Mouse (Mus musculus): ENCODE data around the gene Tab2. TPM values are rescaled to one million over a fixed set of nuclear protein-coding genes. Genes with fewer than 3 reads are reported as not detected.

The Tab2 gene
- polyA plus RNA-seq, 1 experiment from 2014 or later = 22.1 TPM

DNA sequence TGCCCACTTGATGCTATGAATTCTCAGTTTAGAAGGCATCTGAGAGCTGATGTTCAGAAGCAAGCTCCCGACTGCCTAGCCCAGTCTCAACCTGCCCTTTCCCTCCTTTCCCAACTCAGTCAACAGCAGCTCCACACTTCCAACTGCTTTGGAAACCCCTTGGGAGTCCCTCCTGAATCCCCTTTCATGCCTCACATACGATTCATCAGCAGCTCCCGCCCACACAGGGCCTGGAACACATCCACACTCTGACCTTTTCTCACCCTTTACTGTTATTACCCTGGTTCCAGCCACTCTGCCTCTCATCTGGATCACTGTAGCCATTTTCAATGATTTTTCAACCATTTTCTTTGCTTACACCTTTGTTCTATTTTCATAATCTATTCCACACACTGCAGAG is 13.0 kb downstream of the Tab2 start:
- Histone ChIP-seq H3K9me3 (no peaks in the 10 kb centered on the region), H3K4me2 (no peak overlapping the region), H3K36me3 (no peaks in the 10 kb centered on the region), H3K27ac (no peak overlapping the region), H3K4me3 (no peak overlapping the region), H3K4me1 (peaks cover 4% of the 10 kb centered on the region), H3K9ac (no peak overlapping the region), H3K27me3 (no peaks in the 10 kb centered on the region)
- ATAC-seq (ENCODE audit: insufficient number of reproducible peaks, low FRiP score, low TSS enrichment, low read depth) = no peak
- WGBS = 30% methylated on average over 3 of the region's 3 CpGs

DNA sequence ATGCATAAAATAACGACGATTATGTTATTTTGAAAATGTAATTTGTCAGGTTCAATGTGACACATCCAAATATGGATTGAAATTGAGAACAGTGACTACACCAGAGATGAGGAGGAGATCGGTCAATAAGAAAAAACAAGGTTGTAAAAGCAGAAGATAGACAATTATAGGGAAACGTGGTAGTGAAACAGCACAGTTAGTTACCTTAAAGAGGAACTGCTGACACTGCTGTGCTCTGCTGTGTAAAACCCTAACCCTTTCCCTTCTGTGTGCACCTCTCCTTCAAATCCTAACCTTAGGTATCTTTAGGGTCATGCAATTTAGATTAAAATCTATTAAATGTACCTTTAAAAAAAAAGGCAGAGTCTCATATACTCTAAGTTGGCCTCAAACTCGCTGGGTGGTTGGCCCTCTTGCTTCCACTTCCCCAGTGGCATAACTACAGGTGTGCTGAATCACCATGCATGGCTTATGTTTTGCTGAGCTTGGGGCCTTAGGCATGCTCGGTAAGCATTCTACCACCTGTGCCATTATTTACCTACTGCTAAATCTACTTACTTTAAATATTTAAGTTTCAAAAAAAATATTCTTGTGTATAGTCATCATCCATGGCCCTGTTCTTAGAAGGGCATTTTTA is 19.4 kb downstream of the Tab2 start:
- H3K36me3 ChIP-seq = no peaks in the 10 kb centered on the region
- no peaks in the 10 kb centered on the region for H3K4me1 ChIP-seq
- no peak for ATAC-seq (ENCODE audit: insufficient number of reproducible peaks, low FRiP score, low TSS enrichment, low read depth)
- H3K9me3 ChIP-seq = no peaks in the 10 kb centered on the region
- no peak overlapping the region for H3K4me2 ChIP-seq
- WGBS = 73% methylated on average over 6 of the region's 6 CpGs
- no peak overlapping the region for H3K9ac ChIP-seq
- no peak overlapping the region for H3K4me3 ChIP-seq
- H3K27ac ChIP-seq = no peak overlapping the region
- no peaks in the 10 kb centered on the region for H3K27me3 ChIP-seq

DNA sequence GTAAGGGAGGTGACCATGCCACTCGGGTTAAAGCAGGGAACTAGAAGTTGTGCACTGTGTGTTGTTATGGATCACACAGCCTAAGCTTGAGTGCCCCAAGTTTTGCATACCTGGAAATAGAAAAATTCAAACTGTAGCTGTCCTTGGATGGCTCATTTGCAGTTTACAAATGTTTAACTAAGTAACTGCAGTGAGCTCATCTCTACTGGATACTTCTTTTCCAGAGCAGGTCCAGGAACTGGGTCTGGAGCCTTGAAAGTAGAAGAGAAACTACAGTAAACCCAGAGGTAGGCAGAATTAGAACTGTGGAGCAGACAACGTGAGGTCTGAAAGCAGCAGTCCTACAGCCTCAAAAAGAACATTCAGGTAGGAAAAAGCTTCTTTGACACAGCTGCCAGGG is 23.1 kb downstream of the Tab2 start:
- Histone ChIP-seq H3K27me3 (no peaks in the 10 kb centered on the region), H3K36me3 (no peaks in the 10 kb centered on the region), H3K4me2 (no peak overlapping the region), H3K4me1 (no peaks in the 10 kb centered on the region), H3K4me3 (no peak overlapping the region), H3K9me3 (no peaks in the 10 kb centered on the region), H3K27ac (no peak overlapping the region), H3K9ac (no peak overlapping the region)
- ATAC-seq (ENCODE audit: insufficient number of reproducible peaks, low FRiP score, low TSS enrichment, low read depth) = no peak
- 72% methylated on average over 2 of the region's 2 CpGs for WGBS

DNA sequence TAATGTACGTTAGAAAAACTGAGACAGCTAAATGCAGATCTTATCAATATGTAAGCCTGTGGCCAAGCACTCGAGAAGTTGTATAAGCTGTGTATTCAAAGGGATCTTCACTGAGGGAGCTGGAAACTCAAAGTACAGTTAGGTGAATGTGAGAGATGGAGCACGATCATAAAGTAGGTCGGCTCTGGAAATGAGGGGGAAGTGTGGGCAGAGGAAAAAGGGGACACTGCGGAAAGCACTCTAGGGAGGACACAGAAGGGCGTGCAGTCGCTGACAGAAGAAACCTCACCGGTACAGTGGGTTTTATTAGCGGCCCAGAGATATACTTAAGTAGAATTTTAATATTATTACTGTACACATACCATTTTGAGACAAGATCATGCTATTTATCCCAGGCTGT is 27.0 kb downstream of the Tab2 start:
- no peaks in the 10 kb centered on the region for H3K27me3 ChIP-seq
- H3K4me1 ChIP-seq = no peaks in the 10 kb centered on the region
- no peak overlapping the region for H3K27ac ChIP-seq
- H3K9ac ChIP-seq = no peak overlapping the region
- H3K4me3 ChIP-seq = no peak overlapping the region
- no peaks in the 10 kb centered on the region for H3K36me3 ChIP-seq
- no peaks in the 10 kb centered on the region for H3K9me3 ChIP-seq
- H3K4me2 ChIP-seq = no peak overlapping the region
- 83% methylated on average over 9 of the region's 9 CpGs for WGBS
- ATAC-seq (ENCODE audit: insufficient number of reproducible peaks, low FRiP score, low TSS enrichment, low read depth) = no peak

DNA sequence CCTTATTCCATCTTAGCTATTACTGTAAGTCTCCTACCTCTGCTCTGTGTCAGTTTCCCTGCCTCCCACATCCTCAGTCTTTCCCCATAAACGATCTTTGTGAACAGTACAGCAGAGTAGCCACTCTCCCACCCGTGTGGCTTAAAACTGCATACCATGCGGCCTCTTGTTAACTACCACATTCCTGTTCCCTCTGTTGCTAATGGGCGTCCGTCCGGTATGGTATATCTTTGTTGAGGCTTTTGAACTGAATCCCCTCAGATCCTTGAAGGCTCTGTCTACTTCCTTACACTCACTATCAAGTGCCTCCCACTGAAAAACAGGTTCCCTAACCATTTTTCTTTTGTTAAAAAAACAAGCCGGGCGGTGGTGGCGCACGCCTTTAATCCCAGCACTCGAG is 30.5 kb downstream of the Tab2 start:
- Histone ChIP-seq H3K27ac (no peak overlapping the region), H3K27me3 (no peaks in the 10 kb centered on the region), H3K4me3 (no peak overlapping the region), H3K9me3 (no peaks in the 10 kb centered on the region), H3K4me1 (no peaks in the 10 kb centered on the region), H3K9ac (no peak overlapping the region), H3K36me3 (peaks cover 11% of the 10 kb centered on the region), H3K4me2 (no peak overlapping the region)
- no peak for ATAC-seq (ENCODE audit: insufficient number of reproducible peaks, low FRiP score, low TSS enrichment, low read depth)
- WGBS = 64% methylated on average over 11 of the region's 11 CpGs

DNA sequence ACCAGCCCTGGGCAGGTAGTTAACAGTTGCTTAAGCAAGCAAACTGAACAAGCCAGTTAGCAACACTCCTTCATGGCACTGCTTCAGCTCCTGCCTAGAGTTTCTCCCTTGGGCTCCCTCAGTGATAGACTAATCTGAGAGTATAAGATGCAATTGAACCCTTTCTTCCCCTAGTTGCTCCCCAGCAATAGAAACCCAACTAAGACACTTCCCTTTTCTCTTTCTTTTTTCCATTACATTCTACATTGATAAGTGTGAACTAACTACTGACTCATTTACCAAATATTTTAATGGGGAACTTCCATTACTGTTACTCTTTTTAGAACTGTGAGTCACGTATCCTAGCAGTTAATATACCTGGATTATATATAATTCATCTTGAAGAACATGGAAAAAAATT is 32.6 kb downstream of the Tab2 start:
- WGBS = 83% methylated on average over 1 of the region's 1 CpGs
- Histone ChIP-seq H3K4me1 (no peaks in the 10 kb centered on the region), H3K9ac (no peak overlapping the region), H3K4me3 (no peak overlapping the region), H3K4me2 (no peak overlapping the region), H3K9me3 (no peaks in the 10 kb centered on the region), H3K36me3 (peaks cover 31% of the 10 kb centered on the region), H3K27me3 (no peaks in the 10 kb centered on the region), H3K27ac (no peak overlapping the region)
- ATAC-seq (ENCODE audit: insufficient number of reproducible peaks, low FRiP score, low TSS enrichment, low read depth) = no peak

DNA sequence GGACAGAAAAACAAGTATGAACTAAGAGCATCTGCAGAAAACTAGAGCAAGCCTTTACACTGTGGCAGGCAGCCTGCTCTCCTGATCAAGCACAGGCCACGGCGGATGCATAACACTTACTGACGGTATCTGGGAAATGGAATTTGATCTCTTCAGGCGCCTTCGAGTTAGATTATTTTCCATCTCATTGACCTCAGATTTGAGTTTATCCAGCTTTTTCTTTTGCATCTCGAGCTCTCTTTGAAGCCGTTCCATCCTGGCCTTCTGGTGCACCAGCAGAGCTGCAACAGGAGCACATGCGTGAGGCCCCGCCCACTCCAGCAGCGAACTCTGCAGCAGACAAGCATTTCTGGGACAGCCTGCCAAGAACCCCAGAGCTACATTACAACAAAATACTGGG is 44.8 kb downstream of the Tab2 start:
- no peak overlapping the region for H3K4me3 ChIP-seq
- 64% methylated on average over 10 of the region's 10 CpGs for WGBS
- H3K27ac ChIP-seq = no peak overlapping the region
- ATAC-seq (ENCODE audit: insufficient number of reproducible peaks, low FRiP score, low TSS enrichment, low read depth) = no peak
- H3K9me3 ChIP-seq = no peaks in the 10 kb centered on the region
- no peaks in the 10 kb centered on the region; the same call in 1 of the 2 replicates for H3K4me1 ChIP-seq
- H3K27me3 ChIP-seq = no peaks in the 10 kb centered on the region
- no peak overlapping the region for H3K9ac ChIP-seq
- H3K4me2 ChIP-seq = no peak overlapping the region
- peaks cover 39% of the 10 kb centered on the region for H3K36me3 ChIP-seq

DNA sequence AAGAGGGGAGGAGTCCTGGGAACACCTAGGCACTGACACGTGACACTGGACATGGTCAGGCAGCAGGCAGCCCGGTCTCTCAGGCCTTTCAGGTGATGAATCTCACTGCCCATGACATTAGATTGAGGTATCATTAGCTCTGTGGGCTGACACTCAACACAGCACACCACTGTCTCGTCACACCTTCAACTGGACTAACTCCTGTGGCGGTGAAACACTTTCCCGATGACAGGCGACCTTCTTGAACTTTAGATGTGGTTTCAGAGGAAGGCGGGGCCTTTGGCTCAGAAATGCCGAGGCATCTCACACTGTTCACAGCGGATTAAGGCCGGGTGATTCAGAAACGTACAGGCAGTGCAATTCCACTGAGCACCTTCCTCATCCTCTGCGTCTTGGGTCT is 48.9 kb downstream of the Tab2 start:
- no peak overlapping the region for H3K27ac ChIP-seq
- no peak for ATAC-seq (ENCODE audit: insufficient number of reproducible peaks, low FRiP score, low TSS enrichment, low read depth)
- no peak overlapping the region for H3K4me2 ChIP-seq
- no peak overlapping the region for H3K9ac ChIP-seq
- no peak overlapping the region for H3K4me3 ChIP-seq
- WGBS = 82% methylated on average over 12 of the region's 12 CpGs
- H3K4me1 ChIP-seq = no peaks in the 10 kb centered on the region; the same call in 1 of the 2 replicates
- peaks cover 63% of the 10 kb centered on the region for H3K36me3 ChIP-seq
- H3K27me3 ChIP-seq = no peaks in the 10 kb centered on the region
- no peaks in the 10 kb centered on the region for H3K9me3 ChIP-seq

DNA sequence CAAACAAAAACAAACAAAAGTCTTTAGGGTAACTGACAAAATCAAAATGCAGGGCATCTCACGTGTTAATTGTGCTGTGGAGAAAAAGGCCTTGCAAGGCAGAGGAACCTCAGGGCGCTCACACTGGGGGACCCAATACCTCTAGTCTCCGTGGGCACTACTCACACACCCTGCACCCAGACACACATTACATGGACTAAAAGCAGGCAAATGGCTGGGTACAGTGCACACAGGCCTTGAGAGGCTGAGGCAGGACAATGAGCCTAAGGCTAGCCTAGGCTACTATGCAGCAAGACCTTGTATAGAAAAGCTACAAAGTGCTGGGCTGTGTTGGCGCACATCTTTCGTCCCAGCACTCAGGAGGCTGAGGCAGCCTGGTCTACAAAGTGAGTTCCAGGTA is 51.9 kb downstream of the Tab2 start:
- no peaks in the 10 kb centered on the region for H3K4me1 ChIP-seq
- WGBS = 97% methylated on average over 5 of the region's 5 CpGs
- no peak for ATAC-seq (ENCODE audit: insufficient number of reproducible peaks, low FRiP score, low TSS enrichment, low read depth)
- no peak overlapping the region for H3K9ac ChIP-seq
- H3K9me3 ChIP-seq = no peaks in the 10 kb centered on the region
- no peak overlapping the region for H3K4me3 ChIP-seq
- H3K27me3 ChIP-seq = no peaks in the 10 kb centered on the region
- H3K4me2 ChIP-seq = no peak overlapping the region
- no peak overlapping the region for H3K27ac ChIP-seq
- peaks cover 73% of the 10 kb centered on the region for H3K36me3 ChIP-seq

DNA sequence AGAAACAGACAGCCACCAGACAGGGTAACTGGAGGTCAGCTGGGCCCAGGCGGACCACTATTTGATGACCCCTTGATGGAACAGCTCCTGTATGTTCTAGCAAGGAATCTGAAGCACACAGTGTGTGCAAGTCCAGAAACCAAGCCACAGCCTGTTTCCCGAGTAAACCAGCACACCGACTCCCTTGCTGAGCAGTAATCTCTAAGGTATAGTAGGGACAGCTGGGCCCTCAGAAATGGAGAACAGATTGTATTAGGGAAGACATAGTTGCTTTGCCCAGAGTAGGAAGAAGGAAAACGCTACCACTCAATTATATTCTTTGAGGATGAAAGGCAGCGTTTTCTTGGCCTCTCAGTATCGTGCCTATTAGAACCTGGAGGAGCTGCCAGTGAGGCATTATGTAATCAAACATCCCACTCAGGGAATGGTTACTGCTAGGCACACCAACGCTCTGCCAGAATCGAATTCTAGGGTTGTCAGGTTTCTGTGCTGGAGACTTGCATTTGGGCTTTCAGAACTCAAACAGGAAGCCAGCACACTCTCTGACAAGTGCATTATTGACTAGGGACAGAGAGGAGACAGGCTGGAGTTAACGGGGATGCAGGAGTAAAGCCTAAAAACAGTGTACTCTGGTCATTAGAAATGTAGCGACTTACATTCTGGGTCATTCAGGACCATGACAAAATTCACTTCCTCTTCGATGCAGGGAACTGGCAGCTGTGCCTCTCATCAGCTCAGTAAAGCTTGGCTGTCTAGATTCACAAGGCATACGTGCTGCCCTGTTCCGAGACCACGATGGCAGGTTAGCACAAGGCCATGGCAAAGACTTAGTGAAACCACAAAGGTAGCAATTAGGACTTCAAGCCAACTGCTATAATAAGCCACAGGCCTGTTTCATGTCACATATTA is 55.1 kb downstream of the Tab2 start:
- ATAC-seq (ENCODE audit: insufficient number of reproducible peaks, low FRiP score, low TSS enrichment, low read depth) = no peak
- no peak overlapping the region for H3K9ac ChIP-seq
- no peaks in the 10 kb centered on the region for H3K27me3 ChIP-seq
- H3K4me2 ChIP-seq = no peak overlapping the region
- H3K9me3 ChIP-seq = no peaks in the 10 kb centered on the region
- no peak overlapping the region; the same call in 1 of the 2 replicates for H3K27ac ChIP-seq
- 82% methylated on average over 14 of the region's 14 CpGs for WGBS
- no peak overlapping the region for H3K4me3 ChIP-seq
- peaks cover 46% of the 10 kb centered on the region for H3K36me3 ChIP-seq
- H3K4me1 ChIP-seq = no peaks in the 10 kb centered on the region

DNA sequence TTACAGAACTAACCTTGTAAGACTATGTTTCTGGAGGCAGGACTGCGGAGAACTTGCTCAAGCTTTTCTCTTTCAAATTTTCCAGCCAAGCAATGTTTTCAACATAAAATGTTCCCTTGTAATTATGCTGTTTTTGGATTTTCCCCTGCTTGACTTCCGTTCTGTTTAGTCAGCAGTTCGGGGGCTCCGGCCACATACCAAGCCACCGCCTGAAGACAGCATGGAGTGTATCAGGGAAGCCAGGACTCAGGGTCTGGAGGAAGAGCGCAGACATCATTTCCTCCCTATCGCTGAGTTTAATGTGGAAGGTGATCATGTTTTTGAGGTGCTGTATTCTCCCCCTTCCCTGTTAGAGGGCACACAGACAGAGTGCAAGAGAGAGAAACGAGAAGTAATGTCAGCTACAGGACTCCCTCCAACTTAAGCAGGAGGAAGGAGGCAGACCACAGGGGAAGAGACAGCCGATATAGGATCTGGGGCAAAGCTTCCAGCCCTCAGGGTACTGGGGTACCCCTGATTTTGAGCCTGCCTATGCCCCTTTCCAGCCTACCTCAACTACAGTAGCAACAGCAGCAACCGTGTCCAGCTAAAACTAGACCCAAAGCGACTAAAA is 67.7 kb downstream of the Tab2 start:
- no peak overlapping the region for H3K4me3 ChIP-seq
- H3K27ac ChIP-seq = 0 out of 2 replicates have a peak overlapping the region, but pooled peaks have one; percentile 24
- no peaks in the 10 kb centered on the region for H3K4me1 ChIP-seq
- no peaks in the 10 kb centered on the region for H3K27me3 ChIP-seq
- no peaks in the 10 kb centered on the region for H3K9me3 ChIP-seq
- WGBS = 70% methylated on average over 11 of the region's 11 CpGs
- H3K9ac ChIP-seq = no peak overlapping the region
- H3K4me2 ChIP-seq = no peak overlapping the region
- no peak for ATAC-seq (ENCODE audit: insufficient number of reproducible peaks, low FRiP score, low TSS enrichment, low read depth)
- H3K36me3 ChIP-seq = no peaks in the 10 kb centered on the region

DNA sequence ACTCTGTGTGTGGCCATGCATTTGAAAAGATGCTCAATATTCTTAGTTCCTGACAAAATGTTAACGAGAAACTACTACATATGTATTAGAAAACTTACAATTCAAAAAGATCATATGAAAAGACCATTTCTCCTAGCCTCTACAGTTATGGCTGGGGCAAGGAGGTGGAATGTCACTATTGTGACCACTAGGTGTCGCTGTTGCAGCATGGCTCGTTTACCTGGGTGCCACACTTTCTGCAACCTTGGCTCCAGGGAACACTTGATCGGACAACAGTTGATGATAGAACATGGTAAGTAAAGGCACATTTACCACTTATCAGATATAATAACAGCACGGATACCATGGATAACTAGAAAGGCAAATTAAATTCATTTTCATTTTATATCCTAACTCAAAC is 72.5 kb downstream of the Tab2 start:
- ATAC-seq (ENCODE audit: insufficient number of reproducible peaks, low FRiP score, low TSS enrichment, low read depth) = no peak
- H3K4me2 ChIP-seq = no peak overlapping the region
- H3K36me3 ChIP-seq = no peaks in the 10 kb centered on the region
- no peaks in the 10 kb centered on the region for H3K4me1 ChIP-seq
- no peak overlapping the region for H3K27ac ChIP-seq
- H3K9me3 ChIP-seq = no peaks in the 10 kb centered on the region
- H3K4me3 ChIP-seq = no peak overlapping the region
- H3K9ac ChIP-seq = no peak overlapping the region
- no peaks in the 10 kb centered on the region for H3K27me3 ChIP-seq
- WGBS = 7% methylated on average over 5 of the region's 5 CpGs

Measured in limb, embryonic 15.5 days (tissue).